Mouse (Mus musculus): Measurements from ENCODE around the gene Chd1l. TPM values are rescaled to one million over a fixed set of nuclear protein-coding genes. Genes with fewer than 3 reads are reported as not detected.

Gene Chd1l
- polyA plus RNA-seq, 1 experiment from 2014 or later, result 16.5 TPM

DNA sequence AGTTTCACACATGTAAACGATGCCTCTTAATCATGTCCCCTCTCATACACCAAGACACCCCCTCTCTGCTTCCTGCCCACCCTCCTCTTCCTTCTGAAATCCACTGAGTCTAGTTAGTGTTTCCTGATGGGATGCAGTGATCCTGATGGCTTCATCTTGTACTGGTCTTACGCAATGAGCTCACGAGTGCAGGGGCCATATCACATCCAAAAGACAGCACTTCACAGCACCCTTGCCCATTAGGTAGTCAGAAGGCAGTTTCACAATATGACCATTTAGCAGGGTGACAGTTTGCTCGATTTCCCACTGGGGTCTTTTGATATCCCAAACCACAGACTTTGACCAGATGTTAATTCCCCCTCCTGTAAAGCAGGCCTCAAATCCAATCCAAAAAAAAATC lies 5.9 kb upstream of the Chd1l start:
- no peaks in the 10 kb centered on the region for H3K27me3 ChIP-seq (replicated peaks)
- 85% methylated on average over 4 of the region's 4 CpGs for WGBS
- H3K9ac ChIP-seq, result no peak overlapping the region
- no peaks in the 10 kb centered on the region for H3K4me1 ChIP-seq
- no peaks in the 10 kb centered on the region for H3K36me3 ChIP-seq
- no peaks in the 10 kb centered on the region for H3K9me3 ChIP-seq
- H3K27ac ChIP-seq, result no peak overlapping the region
- no peak overlapping the region for H3K4me2 ChIP-seq
- H3K4me3 ChIP-seq (replicated peaks), result no peak overlapping the region
- ATAC-seq (ENCODE audit: insufficient read depth, low FRiP score, low read depth), result no peak

DNA sequence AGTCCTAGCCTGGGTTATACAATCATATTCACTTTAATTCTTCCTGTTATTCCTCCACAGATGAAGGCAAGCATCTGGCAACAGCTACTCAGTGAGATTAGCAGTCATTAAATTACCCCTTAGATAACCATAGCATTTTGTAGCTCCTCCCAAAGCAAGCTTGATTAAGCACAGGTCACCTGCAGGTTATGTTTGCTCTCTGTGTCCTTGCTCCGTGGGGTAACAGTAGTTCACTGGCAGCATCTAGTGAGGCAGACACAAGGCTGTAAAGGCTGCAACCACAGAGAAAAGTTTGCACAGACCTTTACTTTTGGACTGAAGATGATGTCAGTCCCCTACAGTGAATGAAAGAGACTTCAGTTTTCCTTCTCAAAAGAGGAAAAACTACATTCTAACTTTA lies 5.2 kb upstream of the Chd1l start:
- H3K27ac ChIP-seq, result peak overlapping the region; percentile 3; the same call in 1 of the 2 replicates
- WGBS, result 14% methylated on average over 1 of the region's 1 CpGs

DNA sequence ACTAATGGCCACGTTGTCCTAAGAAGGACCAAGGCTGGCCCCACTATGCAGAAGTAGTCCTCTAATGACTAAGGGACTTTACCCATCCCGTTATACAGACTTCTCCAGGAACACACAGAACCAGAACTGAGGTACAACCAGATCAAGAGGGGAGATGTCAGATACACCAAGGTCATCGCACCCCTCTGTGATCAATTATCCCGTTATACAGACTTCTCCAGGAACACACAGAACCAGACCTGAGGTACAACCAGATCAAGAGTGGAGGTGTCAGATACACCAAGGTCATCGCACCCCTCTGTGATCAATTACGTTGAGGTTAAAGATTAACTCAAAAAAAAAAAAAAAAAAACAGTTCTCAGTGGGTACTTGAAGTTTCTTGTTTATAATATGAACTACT lies 1.0 kb upstream of the Chd1l start:
- no peaks in the 10 kb centered on the region for H3K36me3 ChIP-seq
- no peaks in the 10 kb centered on the region for H3K27me3 ChIP-seq (replicated peaks)
- H3K4me1 ChIP-seq, result peaks cover 2% of the 10 kb centered on the region; the same call in 1 of the 2 replicates
- no peaks in the 10 kb centered on the region for H3K9me3 ChIP-seq
- no peak overlapping the region for H3K4me2 ChIP-seq
- H3K4me3 ChIP-seq (replicated peaks), result no peak overlapping the region
- WGBS, result 75% methylated on average over 6 of the region's 6 CpGs
- ATAC-seq (ENCODE audit: insufficient read depth, low FRiP score, low read depth), result no peak
- H3K9ac ChIP-seq, result no peak overlapping the region
- no peak overlapping the region for H3K27ac ChIP-seq

More for the DNA sequence above, 5.2 kb upstream of the Chd1l start:
- Histone ChIP-seq H3K4me1 (no peaks in the 10 kb centered on the region), H3K4me3 (replicated peaks) (no peak overlapping the region), H3K4me2 (no peak overlapping the region), H3K9me3 (no peaks in the 10 kb centered on the region), H3K27me3 (replicated peaks) (no peaks in the 10 kb centered on the region), H3K36me3 (no peaks in the 10 kb centered on the region), H3K9ac (no peak overlapping the region)
- peak; percentile 69 for ATAC-seq (ENCODE audit: insufficient read depth, low FRiP score, low read depth)

DNA sequence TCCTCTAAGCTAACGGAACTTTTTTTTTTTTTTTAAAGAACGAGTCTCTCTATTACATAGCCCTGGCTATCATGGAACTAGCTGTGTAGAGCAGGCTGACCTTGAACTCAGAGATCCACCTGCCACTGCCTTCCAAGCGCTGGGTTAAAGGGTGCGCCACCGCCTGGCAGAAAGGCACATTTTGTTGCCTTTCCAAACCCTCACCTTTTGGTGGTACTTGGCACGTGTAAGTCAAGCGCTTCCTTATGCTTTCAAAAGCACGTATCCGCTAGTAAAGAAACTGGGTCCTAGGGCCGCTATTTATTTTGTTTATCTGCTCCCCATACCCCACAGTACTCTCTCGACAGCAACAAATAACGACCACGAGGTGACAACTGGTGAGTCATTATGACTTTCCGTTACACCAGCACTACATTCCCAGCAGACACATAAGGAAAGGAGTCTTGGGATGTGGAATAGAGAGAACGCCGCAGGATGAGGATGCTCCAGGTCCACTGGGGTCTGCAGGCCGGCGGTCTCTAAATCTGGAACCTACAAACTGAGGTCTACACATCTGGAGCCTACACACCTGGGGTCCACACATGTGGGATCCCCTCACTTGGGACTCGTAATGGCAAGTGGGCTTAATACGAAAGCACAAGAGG lies 680 bp downstream of the Chd1l start:
- no peaks in the 10 kb centered on the region for H3K27me3 ChIP-seq (replicated peaks)
- H3K4me1 ChIP-seq, result peaks cover 2% of the 10 kb centered on the region; the same call in 1 of the 2 replicates
- 3% methylated on average over 20 of the region's 20 CpGs for WGBS
- no peaks in the 10 kb centered on the region for H3K9me3 ChIP-seq
- peak overlapping the region; percentile 77 for H3K4me3 ChIP-seq (replicated peaks)
- ATAC-seq (ENCODE audit: insufficient read depth, low FRiP score, low read depth), result no peak
- H3K9ac ChIP-seq, result peak overlapping the region; percentile 73; the same call in 1 of the 2 replicates
- H3K27ac ChIP-seq, result peak overlapping the region; percentile 94
- H3K4me2 ChIP-seq, result peak overlapping the region; percentile 84
- H3K36me3 ChIP-seq, result no peaks in the 10 kb centered on the region

DNA sequence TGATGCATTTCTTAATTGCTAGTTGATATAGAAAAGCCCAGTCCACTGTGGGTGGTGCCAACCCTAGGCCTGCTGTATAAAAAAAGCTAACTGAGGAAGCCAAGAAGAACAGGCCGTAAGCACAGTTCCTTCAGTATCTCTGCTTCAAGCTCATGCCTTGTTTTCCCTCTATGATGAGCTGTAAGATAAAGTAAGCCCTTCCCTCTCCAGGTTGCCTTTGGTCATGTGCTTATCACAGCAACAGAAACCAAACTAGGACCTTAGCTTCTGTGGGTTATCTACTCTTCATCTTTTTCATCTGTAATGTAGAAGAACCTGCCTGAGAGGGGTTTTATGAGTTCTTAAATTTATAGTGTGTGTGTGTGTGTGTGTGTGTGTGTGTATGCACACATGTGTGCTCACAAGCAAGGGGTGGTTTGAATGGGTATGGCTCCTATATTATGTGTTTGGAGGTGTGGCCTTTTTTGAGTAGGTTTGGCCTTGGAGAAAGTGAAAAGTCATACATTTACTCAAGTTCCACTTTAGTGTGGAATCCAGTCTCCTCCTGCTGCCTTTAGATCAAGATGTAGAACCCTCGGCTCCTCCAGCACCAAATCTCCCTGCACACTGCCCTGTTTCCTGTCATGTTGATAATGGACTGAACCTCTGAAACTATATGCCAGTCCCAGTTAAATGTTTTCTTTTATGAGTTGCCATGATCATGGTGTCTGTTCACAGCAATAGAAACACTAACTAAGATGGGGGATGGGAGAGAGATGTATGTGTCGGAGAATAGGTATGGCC lies 9.8 kb downstream of the Chd1l start:
- Histone ChIP-seq H3K4me3 (replicated peaks) (no peak overlapping the region), H3K4me2 (no peak overlapping the region), H3K9ac (no peak overlapping the region), H3K36me3 (no peaks in the 10 kb centered on the region), H3K4me1 (no peaks in the 10 kb centered on the region), H3K27me3 (replicated peaks) (no peaks in the 10 kb centered on the region), H3K27ac (no peak overlapping the region), H3K9me3 (no peaks in the 10 kb centered on the region)
- ATAC-seq (ENCODE audit: insufficient read depth, low FRiP score, low read depth), result no peak
- WGBS, result 84% methylated on average over 3 of the region's 3 CpGs

DNA sequence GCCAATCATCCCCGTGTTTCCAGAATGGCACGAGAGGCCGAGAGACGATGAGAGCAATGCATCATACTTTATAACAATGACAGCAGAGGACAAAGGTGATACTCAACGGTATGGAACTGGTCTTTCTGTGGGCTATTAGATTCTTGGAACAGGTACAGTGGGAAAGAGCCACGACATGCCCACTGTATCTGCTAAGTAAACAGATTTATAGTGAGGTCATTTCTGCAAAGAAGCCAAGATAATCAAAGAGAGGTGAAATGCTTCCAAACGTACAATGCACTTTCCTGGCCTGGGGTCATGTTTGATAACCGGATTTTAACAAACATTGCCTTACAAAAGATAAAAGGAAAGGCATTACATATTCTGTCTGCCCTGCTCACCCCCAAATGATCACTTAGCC lies 13.2 kb downstream of the Chd1l start:
- Histone ChIP-seq H3K4me1 (no peaks in the 10 kb centered on the region), H3K4me2 (no peak overlapping the region), H3K27me3 (replicated peaks) (no peaks in the 10 kb centered on the region), H3K9me3 (no peaks in the 10 kb centered on the region), H3K9ac (no peak overlapping the region), H3K36me3 (0 out of 2 replicates have a peak, but pooled peaks cover 10% of the 10 kb centered on the region), H3K4me3 (replicated peaks) (no peak overlapping the region), H3K27ac (no peak overlapping the region)
- peak; percentile 39; the same call in 1 of the 2 replicates for ATAC-seq (ENCODE audit: insufficient read depth, low FRiP score, low read depth)
- 51% methylated on average over 8 of the region's 8 CpGs for WGBS

DNA sequence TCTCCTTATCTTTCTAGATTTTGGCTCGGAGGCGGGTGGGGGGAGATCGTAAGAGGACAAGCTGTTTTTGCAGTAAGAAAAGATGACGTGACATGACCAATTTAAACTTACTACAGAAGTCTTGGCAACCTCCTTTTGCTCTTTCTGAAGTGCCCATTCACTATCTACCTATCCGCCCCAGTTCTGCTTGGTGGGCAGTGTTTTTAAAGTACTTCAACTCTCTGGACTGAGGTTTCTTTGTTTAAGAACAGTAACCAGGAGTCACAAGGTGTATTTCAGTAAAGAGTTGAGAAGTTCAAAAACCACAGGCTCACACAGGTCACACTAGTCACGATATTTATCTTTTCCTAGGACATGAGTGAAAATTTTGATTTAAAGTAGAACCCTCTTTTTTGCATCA lies 14.9 kb downstream of the Chd1l start:
- Histone ChIP-seq H3K9ac (no peak overlapping the region), H3K4me1 (no peaks in the 10 kb centered on the region), H3K36me3 (0 out of 2 replicates have a peak, but pooled peaks cover 10% of the 10 kb centered on the region), H3K9me3 (no peaks in the 10 kb centered on the region), H3K27me3 (replicated peaks) (no peaks in the 10 kb centered on the region), H3K27ac (no peak overlapping the region), H3K4me3 (replicated peaks) (no peak overlapping the region), H3K4me2 (no peak overlapping the region)
- whole genome bisulfite sequencing, result 79% methylated on average over 6 of the region's 6 CpGs
- no peak for ATAC-seq (ENCODE audit: insufficient read depth, low FRiP score, low read depth)

DNA sequence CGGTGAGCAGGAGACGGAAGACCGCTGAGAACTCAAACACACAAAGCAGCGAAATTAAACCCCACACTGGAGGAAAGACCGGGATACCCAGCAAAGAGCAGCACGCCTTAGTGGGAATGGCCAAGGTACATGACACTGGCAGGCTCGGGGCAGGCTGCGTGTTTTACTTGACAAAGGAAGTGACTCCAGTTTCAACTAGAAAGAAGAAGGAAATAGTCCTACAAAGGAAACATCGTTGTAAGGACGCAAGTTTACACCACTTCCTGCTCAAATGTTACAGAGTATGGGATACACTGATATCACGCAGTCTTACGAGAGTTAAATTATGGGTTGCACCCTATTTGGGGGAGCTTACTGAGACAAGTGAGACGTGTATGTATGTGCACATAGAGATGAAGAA lies 15.9 kb downstream of the Chd1l start:
- WGBS, result 85% methylated on average over 13 of the region's 13 CpGs
- ATAC-seq (ENCODE audit: insufficient read depth, low FRiP score, low read depth), result no peak
- Histone ChIP-seq H3K27ac (no peak overlapping the region), H3K4me1 (no peaks in the 10 kb centered on the region), H3K9ac (no peak overlapping the region), H3K9me3 (no peaks in the 10 kb centered on the region), H3K27me3 (replicated peaks) (no peaks in the 10 kb centered on the region), H3K4me2 (no peak overlapping the region), H3K36me3 (0 out of 2 replicates have a peak, but pooled peaks cover 10% of the 10 kb centered on the region), H3K4me3 (replicated peaks) (no peak overlapping the region)

DNA sequence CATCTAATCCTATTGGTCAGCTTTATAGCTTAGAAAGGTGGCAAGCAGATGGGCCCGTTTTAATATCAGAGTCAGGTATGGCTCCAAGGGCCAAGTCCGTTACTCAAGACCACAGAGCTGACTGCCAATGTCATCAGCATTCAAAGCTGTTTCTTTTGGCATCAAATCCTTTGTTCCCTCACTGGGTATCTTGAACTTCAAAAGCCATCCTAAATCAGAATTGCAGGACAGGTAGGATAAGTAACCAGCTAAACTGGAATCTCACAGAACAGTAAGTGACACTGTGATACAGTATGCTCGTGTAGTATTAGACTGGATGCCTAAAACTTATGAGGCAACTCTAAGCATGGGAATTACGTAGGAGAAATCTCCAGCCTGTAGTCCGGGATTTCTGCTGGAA lies 16.9 kb downstream of the Chd1l start:
- 94% methylated on average over 5 of the region's 5 CpGs for WGBS
- Histone ChIP-seq H3K4me3 (replicated peaks) (no peak overlapping the region), H3K9me3 (no peaks in the 10 kb centered on the region), H3K27me3 (replicated peaks) (no peaks in the 10 kb centered on the region), H3K36me3 (0 out of 2 replicates have a peak, but pooled peaks cover 10% of the 10 kb centered on the region), H3K4me2 (no peak overlapping the region), H3K4me1 (no peaks in the 10 kb centered on the region), H3K27ac (no peak overlapping the region), H3K9ac (no peak overlapping the region)
- no peak for ATAC-seq (ENCODE audit: insufficient read depth, low FRiP score, low read depth)

DNA sequence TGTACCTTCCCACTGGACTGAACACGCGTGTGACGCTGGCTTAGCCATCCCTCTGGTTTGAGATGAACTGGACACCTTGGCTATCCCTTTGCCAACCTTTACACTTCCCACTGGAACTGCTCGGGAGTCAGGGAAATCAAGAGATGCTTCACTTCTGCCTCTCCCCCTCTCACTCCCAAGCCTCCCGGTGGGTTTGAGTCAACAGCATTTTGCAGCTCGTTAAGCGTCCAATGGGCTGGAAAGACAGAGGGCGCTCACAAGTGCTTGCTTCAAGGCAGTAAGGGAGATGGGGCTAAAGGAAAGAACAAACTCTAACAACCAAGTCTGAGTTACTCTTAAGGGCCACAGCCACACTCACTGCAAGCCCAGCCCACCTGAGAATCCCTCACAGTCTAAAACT lies 19.3 kb downstream of the Chd1l start:
- no peaks in the 10 kb centered on the region for H3K27me3 ChIP-seq (replicated peaks)
- H3K9ac ChIP-seq, result no peak overlapping the region
- no peaks in the 10 kb centered on the region for H3K4me1 ChIP-seq
- 0 out of 2 replicates have a peak, but pooled peaks cover 10% of the 10 kb centered on the region for H3K36me3 ChIP-seq
- no peak overlapping the region for H3K4me2 ChIP-seq
- no peak for ATAC-seq (ENCODE audit: insufficient read depth, low FRiP score, low read depth)
- H3K4me3 ChIP-seq (replicated peaks), result no peak overlapping the region
- no peak overlapping the region for H3K27ac ChIP-seq
- WGBS, result 72% methylated on average over 8 of the region's 8 CpGs
- H3K9me3 ChIP-seq, result no peaks in the 10 kb centered on the region

DNA sequence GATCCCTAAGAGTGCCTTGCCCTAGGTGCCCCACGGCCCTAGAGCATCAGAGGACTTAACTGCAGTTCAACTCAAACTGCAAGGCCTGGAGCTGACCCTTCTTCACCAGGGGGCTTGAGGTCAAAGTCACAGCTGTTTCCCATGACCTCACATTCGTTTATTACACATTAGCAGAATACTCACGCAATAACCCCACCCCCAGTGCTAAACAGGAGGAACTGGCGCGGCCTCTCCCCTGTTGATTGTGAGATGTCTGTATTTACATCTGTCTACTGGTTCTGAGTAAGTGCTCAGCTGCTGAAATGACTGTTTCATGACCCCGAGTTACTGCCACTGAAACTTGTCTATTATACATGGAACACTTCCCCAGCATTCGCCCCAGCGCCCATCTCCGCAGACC lies 22.3 kb downstream of the Chd1l start:
- Histone ChIP-seq H3K4me1 (no peaks in the 10 kb centered on the region), H3K4me3 (replicated peaks) (no peak overlapping the region), H3K9me3 (no peaks in the 10 kb centered on the region), H3K27ac (no peak overlapping the region), H3K36me3 (0 out of 2 replicates have a peak, but pooled peaks cover 2% of the 10 kb centered on the region), H3K27me3 (replicated peaks) (no peaks in the 10 kb centered on the region), H3K4me2 (no peak overlapping the region), H3K9ac (no peak overlapping the region)
- no peak for ATAC-seq (ENCODE audit: insufficient read depth, low FRiP score, low read depth)
- 54% methylated on average over 9 of the region's 9 CpGs for WGBS

Data from stomach, embryonic 15.5 days (tissue).